Mouse (Mus musculus): ENCODE results near the gene Gm9048.
"Not testable (repeated sequence)": the region's sequence is repeated elsewhere in the genome, so short reads cannot be mapped to it uniquely, and the experiment has no call there.

The Gm9048 gene

DNA sequence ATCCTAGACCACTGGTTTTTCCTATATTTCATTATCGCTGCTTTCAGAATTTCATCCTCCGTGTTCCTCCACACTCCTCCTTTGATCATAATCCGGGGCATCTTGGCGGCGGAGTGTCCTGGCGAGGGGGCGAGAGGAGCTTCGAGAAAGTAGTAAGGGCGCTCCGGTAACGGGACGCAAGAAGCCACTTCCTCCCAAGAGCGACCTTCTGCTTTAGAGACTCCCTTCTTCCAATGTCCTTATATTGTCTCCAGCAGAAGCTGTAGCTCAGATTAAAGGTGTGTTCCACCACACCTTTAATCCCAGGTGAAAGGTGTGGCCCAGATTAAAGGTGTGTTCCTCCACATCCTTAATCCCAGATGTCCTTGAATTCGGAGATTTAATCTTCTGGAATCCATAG is at the start of gene Gm9048:
Gene Gm9048, minus strand, starts transcription at position 101 of the 400 bp plus-strand sequence.
- not testable (repeated sequence) for DNase-seq (ENCODE audit: extremely low read depth, low read depth, low spot score)

DNA sequence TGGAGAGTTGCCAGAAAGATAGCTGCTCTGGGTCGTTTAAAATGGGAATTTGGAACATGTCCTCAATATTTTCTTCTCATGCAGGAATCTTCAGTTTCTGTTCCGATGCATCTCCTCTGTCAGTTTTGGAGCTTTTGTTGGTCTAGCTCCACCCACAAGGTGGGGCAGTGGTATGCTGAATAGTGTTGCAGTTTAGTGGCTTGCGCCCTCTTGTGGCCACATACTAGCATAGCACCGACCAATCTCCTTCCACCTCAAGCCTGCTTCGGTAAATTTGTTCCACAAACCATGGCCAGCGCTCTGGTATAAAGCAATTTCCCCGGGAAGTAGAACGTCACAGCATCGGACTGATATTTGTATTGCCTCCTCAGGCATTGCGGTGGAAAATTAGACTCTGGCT is 22.0 kb upstream of the Gm9048 start:
- DNase-seq (ENCODE audit: extremely low read depth, low read depth, low spot score) = no peak

DNA sequence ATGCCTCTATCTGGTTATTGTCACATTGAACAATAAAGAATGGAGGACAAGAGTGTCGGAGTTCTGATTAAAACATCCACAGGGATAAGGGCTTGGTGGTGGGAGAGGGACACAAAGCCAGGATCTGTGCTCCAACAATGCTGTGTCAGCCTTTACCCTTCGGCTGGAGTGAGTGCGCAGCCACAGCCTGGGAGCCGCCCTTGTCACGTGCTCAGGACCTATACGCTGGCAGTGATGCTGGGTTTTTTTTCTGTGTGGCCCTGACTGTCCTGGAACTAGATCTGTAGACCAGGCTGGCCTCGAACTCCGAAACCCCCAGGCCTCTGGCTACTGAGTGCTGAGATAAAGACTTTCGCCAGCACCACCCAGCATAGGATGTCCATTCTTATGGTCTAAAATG is 21.0 kb upstream of the Gm9048 start:
- no peak for DNase-seq (ENCODE audit: extremely low read depth, low read depth, low spot score)

DNA sequence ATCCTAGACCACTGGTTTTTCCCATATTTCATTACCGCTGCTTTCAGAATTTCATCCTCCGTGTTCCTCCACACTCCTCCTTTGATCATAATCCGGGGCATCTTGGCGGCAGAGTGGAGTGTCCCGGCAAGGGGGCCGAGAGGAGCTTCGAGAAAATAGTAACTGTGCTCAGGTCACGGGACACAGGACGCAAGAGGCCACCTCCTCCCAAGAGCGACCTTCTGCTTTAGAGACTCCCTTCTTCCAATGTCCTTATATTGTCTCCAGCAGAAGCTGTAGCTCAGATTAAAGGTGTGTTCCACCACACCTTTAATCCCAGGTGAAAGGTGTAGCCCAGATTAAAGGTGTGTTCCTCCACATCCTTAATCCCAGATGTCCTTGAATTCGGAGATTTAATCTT is 5.5 kb upstream of the Gm9048 start, which contains the start of gene Gm9049:
Gene Gm9049, minus strand, starts transcription at position 101 of the 400 bp plus-strand sequence.
- not testable (repeated sequence) for DNase-seq (ENCODE audit: extremely low read depth, low read depth, low spot score)

DNA sequence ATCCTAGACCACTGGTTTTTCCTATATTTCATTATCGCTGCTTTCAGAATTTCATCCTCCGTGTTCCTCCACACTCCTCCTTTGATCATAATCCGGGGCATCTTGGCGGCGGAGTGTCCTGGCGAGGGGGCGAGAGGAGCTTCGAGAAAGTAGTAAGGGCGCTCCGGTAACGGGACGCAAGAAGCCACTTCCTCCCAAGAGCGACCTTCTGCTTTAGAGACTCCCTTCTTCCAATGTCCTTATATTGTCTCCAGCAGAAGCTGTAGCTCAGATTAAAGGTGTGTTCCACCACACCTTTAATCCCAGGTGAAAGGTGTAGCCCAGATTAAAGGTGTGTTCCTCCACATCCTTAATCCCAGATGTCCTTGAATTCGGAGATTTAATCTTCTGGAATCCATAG is 5.3 kb downstream of the Gm9048 start, which contains the start of gene Gm9046:
Gene Gm9046, minus strand, starts transcription at position 101 of the 400 bp plus-strand sequence.
- not testable (repeated sequence) for DNase-seq (ENCODE audit: extremely low read depth, low read depth, low spot score)

DNA sequence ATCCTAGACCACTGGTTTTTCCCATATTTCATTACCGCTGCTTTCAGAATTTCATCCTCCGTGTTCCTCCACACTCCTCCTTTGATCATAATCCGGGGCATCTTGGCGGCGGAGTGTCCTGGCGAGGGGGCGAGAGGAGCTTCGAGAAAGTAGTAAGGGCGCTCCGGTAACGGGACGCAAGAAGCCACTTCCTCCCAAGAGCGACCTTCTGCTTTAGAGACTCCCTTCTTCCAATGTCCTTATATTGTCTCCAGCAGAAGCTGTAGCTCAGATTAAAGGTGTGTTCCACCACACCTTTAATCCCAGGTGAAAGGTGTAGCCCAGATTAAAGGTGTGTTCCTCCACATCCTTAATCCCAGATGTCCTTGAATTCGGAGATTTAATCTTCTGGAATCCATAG is 10.7 kb downstream of the Gm9048 start, which contains the start of gene Gm9045:
Gene Gm9045, minus strand, starts transcription at position 101 of the 400 bp plus-strand sequence.
- not testable (repeated sequence) for DNase-seq (ENCODE audit: extremely low read depth, low read depth, low spot score)

DNA sequence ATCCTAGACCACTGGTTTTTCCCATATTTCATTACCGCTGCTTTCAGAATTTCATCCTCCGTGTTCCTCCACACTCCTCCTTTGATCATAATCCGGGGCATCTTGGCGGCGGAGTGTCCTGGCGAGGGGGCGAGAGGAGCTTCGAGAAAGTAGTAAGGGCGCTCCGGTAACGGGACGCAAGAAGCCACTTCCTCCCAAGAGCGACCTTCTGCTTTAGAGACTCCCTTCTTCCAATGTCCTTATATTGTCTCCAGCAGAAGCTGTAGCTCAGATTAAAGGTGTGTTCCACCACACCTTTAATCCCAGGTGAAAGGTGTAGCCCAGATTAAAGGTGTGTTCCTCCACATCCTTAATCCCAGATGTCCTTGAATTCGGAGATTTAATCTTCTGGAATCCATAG is 16.2 kb downstream of the Gm9048 start, which contains the start of gene Gm9044:
Gene Gm9044, minus strand, starts transcription at position 101 of the 400 bp plus-strand sequence.
- not testable (repeated sequence) for DNase-seq (ENCODE audit: extremely low read depth, low read depth, low spot score)

DNA sequence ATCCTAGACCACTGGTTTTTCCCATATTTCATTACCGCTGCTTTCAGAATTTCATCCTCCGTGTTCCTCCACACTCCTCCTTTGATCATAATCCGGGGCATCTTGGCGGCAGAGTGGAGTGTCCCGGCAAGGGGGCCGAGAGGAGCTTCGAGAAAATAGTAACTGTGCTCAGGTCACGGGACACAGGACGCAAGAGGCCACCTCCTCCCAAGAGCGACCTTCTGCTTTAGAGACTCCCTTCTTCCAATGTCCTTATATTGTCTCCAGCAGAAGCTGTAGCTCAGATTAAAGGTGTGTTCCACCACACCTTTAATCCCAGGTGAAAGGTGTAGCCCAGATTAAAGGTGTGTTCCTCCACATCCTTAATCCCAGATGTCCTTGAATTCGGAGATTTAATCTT is 21.6 kb downstream of the Gm9048 start, which contains the start of gene Gm9040:
Gene Gm9040, minus strand, starts transcription at position 101 of the 400 bp plus-strand sequence.
- not testable (repeated sequence) for DNase-seq (ENCODE audit: extremely low read depth, low read depth, low spot score)

DNA sequence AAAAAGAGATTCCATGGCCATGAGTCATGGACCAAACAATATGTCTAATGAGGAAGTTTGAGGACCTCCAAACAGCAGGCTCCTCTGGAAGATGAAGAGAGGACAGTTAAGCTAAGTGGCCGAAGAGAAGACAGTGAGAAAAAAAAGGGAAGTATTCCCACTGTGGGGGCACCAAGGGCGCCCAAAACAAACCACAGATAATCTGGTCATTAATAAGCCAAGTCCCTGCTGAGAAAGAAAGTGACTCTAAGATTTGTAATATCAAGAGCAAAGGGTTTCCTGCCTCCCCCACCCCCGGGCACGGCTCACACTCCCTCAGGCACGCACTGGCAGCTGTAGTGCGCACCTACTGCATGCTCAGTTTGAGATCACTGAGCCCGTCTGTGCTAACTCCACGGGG is 29.5 kb downstream of the Gm9048 start:
- DNase-seq (ENCODE audit: extremely low read depth, low read depth, low spot score) = no peak

DNA sequence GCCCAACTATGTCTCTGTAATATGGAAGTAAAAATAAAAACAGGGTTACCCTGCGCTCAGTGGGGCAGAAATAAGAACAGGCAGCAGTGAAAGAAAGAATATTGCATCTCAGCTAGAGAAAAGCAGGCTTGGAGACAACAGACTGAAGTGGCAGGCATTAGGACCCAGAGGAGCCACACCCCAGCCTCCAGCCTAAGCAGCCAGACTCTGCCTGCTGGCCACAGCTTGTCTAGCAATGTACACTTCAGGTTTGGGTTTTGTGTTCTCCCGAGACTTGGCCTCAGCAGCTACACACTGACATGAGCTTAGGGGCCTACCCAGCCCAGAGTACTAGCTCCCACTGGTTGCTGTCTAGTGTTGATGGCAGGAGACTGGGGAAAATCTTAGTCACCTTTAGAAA is 46.3 kb downstream of the Gm9048 start:
- not testable (repeated sequence) for DNase-seq (ENCODE audit: extremely low read depth, low read depth, low spot score)
